Mouse (Mus musculus) liver, postnatal 0 days (tissue): Measurements from ENCODE around the gene Cadm2.

Source experiments
- CTCF ChIP-seq: sonication (generic); IDR thresholded peaks from 2 replicates; pipeline ENCODE4 v1.5.1; 2016; ENCODE audit warnings: antibody characterized with exemption, low read depth
- EP300 ChIP-seq: IDR thresholded peaks from 2 replicates; pipeline ENCODE4 v1.6.1; 2016; ENCODE audit warnings: antibody characterized with exemption, low read depth, mild to moderate bottlenecking

DNA sequence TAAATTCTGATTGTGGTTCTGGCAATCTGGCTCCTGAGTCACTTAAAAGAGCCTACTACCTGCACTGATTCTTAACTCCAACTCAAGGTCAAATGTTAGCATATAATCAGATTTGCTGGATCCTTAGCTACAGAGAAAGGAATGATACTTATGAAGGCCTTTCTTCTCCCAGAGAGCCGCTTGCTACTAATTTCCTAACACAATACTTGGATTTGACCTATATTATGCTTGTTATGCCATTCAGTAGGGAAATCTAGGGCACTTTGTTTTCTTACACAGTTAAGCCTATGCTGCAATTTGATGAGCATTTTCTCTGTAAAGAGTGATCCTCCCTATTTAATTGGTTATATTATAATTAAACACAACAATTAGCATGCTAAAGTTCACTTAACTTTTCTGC, 394.0 kb downstream of the Cadm2 start:
- TF ChIP-seq CTCF (no peak), EP300 (no peak)
